Mouse (Mus musculus): ENCODE data around the gene Tmem109. TPM values are rescaled to one million over a fixed set of nuclear protein-coding genes. Genes with fewer than 3 reads are reported as not detected.

Gene Tmem109
- polyA plus RNA-seq, 1 experiment from 2014 or later = 37.0 TPM

GRCm38 (mm10) chr19:10821319-10821718 lies 60.5 kb downstream of the Tmem109 start:
- no peak overlapping the region for H3K9ac ChIP-seq
- no peaks in the 10 kb centered on the region for H3K27me3 ChIP-seq (ENCODE audit: control insufficient read depth, insufficient read depth, low read length)
- no peak overlapping the region for H3K27ac ChIP-seq
- no peak for DNase-seq (ENCODE audit: low spot score)
- H3K4me3 ChIP-seq (replicated peaks; ENCODE audit: low read length) = no peak overlapping the region
- H3K36me3 ChIP-seq (replicated peaks; ENCODE audit: control insufficient read depth, insufficient read depth) = no peaks in the 10 kb centered on the region
- no peaks in the 10 kb centered on the region for H3K9me3 ChIP-seq (ENCODE audit: control insufficient read depth, low read length)
- 47% methylated on average over 7 of the region's 7 CpGs for WGBS
- no peaks in the 10 kb centered on the region for H3K4me1 ChIP-seq (replicated peaks; ENCODE audit: control insufficient read depth, insufficient read depth, low read length)
- no peak for ATAC-seq (ENCODE audit: low FRiP score)
- H3K4me2 ChIP-seq (replicated peaks) = no peak overlapping the region

Other genes with a start within 250 kb of the Tmem109 start
- 0.64 and 1.1 TPM in 2 replicates for gene Vwce, start 247.8 kb downstream of the Tmem109 start, polyA plus RNA-seq (2014; fragmentation: Nextera tagmentation; extraction: Ambion mirVana)
- not detected in 2 replicates for gene Pga5, start 203.9 kb downstream of the Tmem109 start, polyA plus RNA-seq (2014; fragmentation: Nextera tagmentation; extraction: Ambion mirVana)
- gene Vps37c, start 193.3 kb downstream of the Tmem109 start, polyA plus RNA-seq (2014; fragmentation: Nextera tagmentation; extraction: Ambion mirVana) = 28.7 and 31.3 TPM in 2 replicates
- gene Cd5, start 143.0 kb downstream of the Tmem109 start, polyA plus RNA-seq (2014; fragmentation: Nextera tagmentation; extraction: Ambion mirVana) = 0.31 TPM in 2 replicates
- 0.09 TPM in 1 of 2 replicates, not detected in the other for gene Cd6, start 51.9 kb downstream of the Tmem109 start, polyA plus RNA-seq (2014; fragmentation: Nextera tagmentation; extraction: Ambion mirVana)
- gene Slc15a3, start 42.3 kb downstream of the Tmem109 start, polyA plus RNA-seq (2014; fragmentation: Nextera tagmentation; extraction: Ambion mirVana) = 0.22 and 0.29 TPM in 2 replicates
- gene Tmem132a, start 12.1 kb downstream of the Tmem109 start, polyA plus RNA-seq (2014; fragmentation: Nextera tagmentation; extraction: Ambion mirVana) = 154 and 160 TPM in 2 replicates
- 33.4 and 41.5 TPM in 2 replicates for gene Prpf19, start 13.2 kb upstream of the Tmem109 start, polyA plus RNA-seq (2014; fragmentation: Nextera tagmentation; extraction: Ambion mirVana)
- 0.30 and 0.47 TPM in 2 replicates for gene Zp1, start 38.6 kb upstream of the Tmem109 start, polyA plus RNA-seq (2014; fragmentation: Nextera tagmentation; extraction: Ambion mirVana)
- 0.23 and 0.24 TPM in 2 replicates for gene Ptgdr2, start 55.2 kb upstream of the Tmem109 start, polyA plus RNA-seq (2014; fragmentation: Nextera tagmentation; extraction: Ambion mirVana)
- gene Ccdc86, start 67.3 kb upstream of the Tmem109 start, polyA plus RNA-seq (2014; fragmentation: Nextera tagmentation; extraction: Ambion mirVana) = 11.6 and 12.8 TPM in 2 replicates
- gene Ms4a10, start 92.7 kb upstream of the Tmem109 start, polyA plus RNA-seq (2014; fragmentation: Nextera tagmentation; extraction: Ambion mirVana) = not detected in 2 replicates
- gene Ms4a15, start 111.2 kb upstream of the Tmem109 start, polyA plus RNA-seq (2014; fragmentation: Nextera tagmentation; extraction: Ambion mirVana) = not detected in 2 replicates
- not detected in 2 replicates for gene Ms4a18, start 136.0 kb upstream of the Tmem109 start, polyA plus RNA-seq (2014; fragmentation: Nextera tagmentation; extraction: Ambion mirVana)
- not detected in 2 replicates for gene Ms4a8a, start 199.1 kb upstream of the Tmem109 start, polyA plus RNA-seq (2014; fragmentation: Nextera tagmentation; extraction: Ambion mirVana)
- gene 1700017D01Rik, start 248.9 kb upstream of the Tmem109 start, polyA plus RNA-seq (2014; fragmentation: Nextera tagmentation; extraction: Ambion mirVana) = not detected in 2 replicates